ENCODE assay signal across 18 mouse cellular contexts in genomic region chr3:37647225-37647624, GRCm38 (mm10). TPM values are rescaled to one million over a fixed set of nuclear protein-coding genes. Genes with fewer than 3 reads are reported as not detected.
A peak's percentile ranks its signal among the peaks of the same experiment; 100 is the strongest.
DNase-seq lines count a peak whose midpoint lies in the region; ATAC-seq and TF ChIP-seq lines count a peak whose summit lies in the region.
"Had no signal": no experiment of that assay in that cellular context is flagged by ENCODE, and none has a peak within 500 bp of the region (broad histone marks: within the 10 kb centered on the region; RNA-seq: fewer than 3 reads in every experiment).

No protein-coding gene starts in this region.

- no peak for TF ChIP-seq EP300 in heart, adult 2 months (IDR thresholded peaks at IDR 0.05; ENCODE audit: insufficient read depth, low read depth, low read length)
- no peak for TF ChIP-seq EP300 in stomach, postnatal 0 days (optimal IDR thresholded peaks at IDR 0.05)

- TF ChIP-seq POLR2A in heart, adult 2 months (IDR thresholded peaks at IDR 0.05; ENCODE audit: insufficient read depth, low read depth, low read length) = no peak

- no peak overlapping the region for H3K4me3 ChIP-seq in heart, adult 2 months
- no peak overlapping the region for H3K4me3 ChIP-seq in heart, embryonic 12.5 days
- no peak overlapping the region for H3K4me3 ChIP-seq in liver, embryonic 16.5 days (ENCODE audit: low read depth, low read length)
- H3K4me3 ChIP-seq in stomach, embryonic 16.5 days (replicated peaks; ENCODE audit: low read length) = no peak overlapping the region
- no peak overlapping the region for H3K4me3 ChIP-seq in stomach, postnatal 0 days (ENCODE audit: low read depth, low read length)
- H3K4me3 ChIP-seq: embryonic facial prominence, embryonic 13.5 days; hindbrain, embryonic 12.5 days had no signal

- no peaks in the 10 kb centered on the region for H3K27me3 ChIP-seq in heart, adult 2 months (ENCODE audit: control insufficient read depth, insufficient read depth, low read length)
- peaks cover 19% of the 10 kb centered on the region for H3K27me3 ChIP-seq in heart, embryonic 12.5 days (replicated peaks)
- H3K27me3 ChIP-seq in liver, embryonic 16.5 days (ENCODE audit: control insufficient read depth, insufficient read depth, low read depth, low read length) = no peaks in the 10 kb centered on the region
- no peaks in the 10 kb centered on the region for H3K27me3 ChIP-seq in stomach, embryonic 16.5 days (ENCODE audit: control insufficient read depth, insufficient read depth, low read length)
- H3K27me3 ChIP-seq in stomach, postnatal 0 days (ENCODE audit: control insufficient read depth, insufficient read depth, low read length) = no peaks in the 10 kb centered on the region
- H3K27me3 ChIP-seq: embryonic facial prominence, embryonic 13.5 days had no signal

- H3K4me1 ChIP-seq in heart, adult 2 months (ENCODE audit: control insufficient read depth, insufficient read depth, low read length) = peaks cover 13% of the 10 kb centered on the region
- no peaks in the 10 kb centered on the region for H3K4me1 ChIP-seq in heart, embryonic 12.5 days (replicated peaks)
- H3K4me1 ChIP-seq in liver, embryonic 16.5 days (ENCODE audit: control insufficient read depth, low read depth, low read length) = peaks cover 15% of the 10 kb centered on the region
- peaks cover 44% of the 10 kb centered on the region for H3K4me1 ChIP-seq in stomach, embryonic 16.5 days (ENCODE audit: control insufficient read depth, insufficient read depth, low read length)
- peaks cover 12% of the 10 kb centered on the region for H3K4me1 ChIP-seq in stomach, postnatal 0 days (replicated peaks; ENCODE audit: control insufficient read depth, insufficient read depth)

- no peak for ATAC-seq in heart, embryonic 12.5 days (ENCODE audit: insufficient number of reproducible peaks, low FRiP score)
- ATAC-seq in liver, embryonic 16.5 days (ENCODE audit: low read depth) = 0 out of 2 replicates have a peak, but pooled peaks have one; percentile 44
- ATAC-seq in stomach, embryonic 16.5 days (ENCODE audit: insufficient read depth, low FRiP score) = no peak
- no peak for ATAC-seq in stomach, postnatal 0 days (ENCODE audit: low FRiP score, low TSS enrichment)
- ATAC-seq: forebrain, embryonic 14.5 days; hindbrain, embryonic 16.5 days had no signal

- 84% methylated on average over 10 of the region's 10 CpGs for WGBS in heart, adult 2 months
- WGBS in heart, embryonic 12.5 days = 87% methylated on average over 10 of the region's 10 CpGs
- WGBS in liver, embryonic 16.5 days (ENCODE audit: insufficient replicate concordance) = 75% methylated on average over 10 of the region's 10 CpGs
- WGBS in stomach, embryonic 16.5 days = 65% methylated on average over 10 of the region's 10 CpGs
- WGBS in stomach, postnatal 0 days = 58% methylated on average over 10 of the region's 10 CpGs

- H3K9me3 ChIP-seq in heart, embryonic 12.5 days (replicated peaks) = no peaks in the 10 kb centered on the region
- H3K9me3 ChIP-seq in liver, embryonic 16.5 days (replicated peaks; ENCODE audit: control insufficient read depth, low read length) = no peaks in the 10 kb centered on the region
- no peaks in the 10 kb centered on the region for H3K9me3 ChIP-seq in stomach, embryonic 16.5 days (replicated peaks; ENCODE audit: control insufficient read depth, low read length)
- no peaks in the 10 kb centered on the region for H3K9me3 ChIP-seq in stomach, postnatal 0 days (ENCODE audit: control insufficient read depth, low read length)
- H3K9me3 ChIP-seq: embryonic facial prominence, embryonic 13.5 days; hindbrain, embryonic 12.5 days had no signal

- H3K79me2 ChIP-seq in heart, adult 2 months (replicated peaks; ENCODE audit: control insufficient read depth, insufficient read depth, low read length) = 0 out of 2 replicates have a peak, but pooled peaks cover 3% of the 10 kb centered on the region

- no peak overlapping the region for H3K9ac ChIP-seq in heart, adult 2 months (ENCODE audit: low read depth, low read length)
- H3K9ac ChIP-seq in heart, embryonic 12.5 days = no peak overlapping the region
- H3K9ac ChIP-seq in liver, embryonic 16.5 days (ENCODE audit: low read depth, low read length) = no peak overlapping the region
- H3K9ac ChIP-seq in stomach, embryonic 16.5 days (ENCODE audit: low read length) = peak overlapping the region; percentile 29; the same call in 1 of the 2 replicates
- no peak overlapping the region for H3K9ac ChIP-seq in stomach, postnatal 0 days (ENCODE audit: low read length)
- H3K9ac ChIP-seq: embryonic facial prominence, embryonic 13.5 days; hindbrain, embryonic 12.5 days had no signal

- peaks cover 34% of the 10 kb centered on the region for H3K36me3 ChIP-seq in heart, adult 2 months (ENCODE audit: control insufficient read depth, insufficient read depth, low read length)
- H3K36me3 ChIP-seq in heart, embryonic 12.5 days = peaks cover 18% of the 10 kb centered on the region
- peaks cover 13% of the 10 kb centered on the region for H3K36me3 ChIP-seq in liver, embryonic 16.5 days (ENCODE audit: control insufficient read depth, insufficient read depth)
- H3K36me3 ChIP-seq in stomach, embryonic 16.5 days (ENCODE audit: control insufficient read depth, insufficient read depth, low read length) = peaks cover 10% of the 10 kb centered on the region
- peaks cover 11% of the 10 kb centered on the region for H3K36me3 ChIP-seq in stomach, postnatal 0 days (ENCODE audit: control insufficient read depth, insufficient read depth, low read length)

- no peak overlapping the region for H3K4me2 ChIP-seq in heart, embryonic 12.5 days
- H3K4me2 ChIP-seq in liver, embryonic 16.5 days (ENCODE audit: low read depth, low read length) = no peak overlapping the region
- no peak overlapping the region for H3K4me2 ChIP-seq in stomach, embryonic 16.5 days (ENCODE audit: low read depth, low read length)
- H3K4me2 ChIP-seq in stomach, postnatal 0 days (replicated peaks; ENCODE audit: low read depth) = no peak overlapping the region
- H3K4me2 ChIP-seq: embryonic facial prominence, embryonic 13.5 days; hindbrain, embryonic 12.5 days had no signal

- intact Hi-C loops in heart, adult 2 months (cut with DNase I) = loop anchor here (10.0 kb wide), 1 partner anchor 228 kb away; no protein-coding TSS in a partner anchor

- no peak for DNase-seq in heart, adult 2 months
- DNase-seq in liver = no peak
- DNase-seq in stomach, postnatal 0 days (ENCODE audit: low spot score) = no peak
- DNase-seq: adrenal gland, adult 2 months; adrenal gland, postnatal 25 days; cerebellum, adult 18-20 months; cerebellum, adult 9-11 months; cerebellum, postnatal 36 days; gastrocnemius, postnatal 25 days; heart, postnatal 10 days; heart, postnatal 4 days had no signal

- H3K27ac ChIP-seq in heart, adult 2 months = peak overlapping the region; percentile 9
- H3K27ac ChIP-seq in heart, embryonic 12.5 days (ENCODE audit: poor library complexity, severe bottlenecking) = no peak overlapping the region
- no peak overlapping the region for H3K27ac ChIP-seq in liver, embryonic 16.5 days (ENCODE audit: low read length)
- peak overlapping the region; percentile 34 for H3K27ac ChIP-seq in stomach, embryonic 16.5 days (ENCODE audit: low read length)
- no peak overlapping the region for H3K27ac ChIP-seq in stomach, postnatal 0 days (replicated peaks)
- H3K27ac ChIP-seq: embryonic facial prominence, embryonic 13.5 days; hindbrain, embryonic 12.5 days had no signal

- TF ChIP-seq CTCF in heart, adult 2 months (IDR thresholded peaks at IDR 0.05) = no peak
- no peak for TF ChIP-seq CTCF in stomach, postnatal 0 days (IDR thresholded peaks at IDR 0.05; ENCODE audit: low read depth)

RNA-seq across cellular contexts. Expression of gene Spry1, which starts 7.5 kb away (rescaled TPM):
- total RNA-seq in heart, adult 2 months (2021) = 10 to 100 TPM; 20.7 to 28.8 TPM
- polyA plus RNA-seq in heart, adult 2 months (2012; rRNA removed) = 34.6 and 38.1 TPM in 2 replicates
- polyA plus RNA-seq in heart, embryonic 12.5 days (2016; fragmentation: Nextera tagmentation; extraction: Ambion mirVana) = 5.1 and 5.4 TPM in 2 replicates
- polyA plus RNA-seq in liver, embryonic 16.5 days (2015; fragmentation: Nextera tagmentation; extraction: Ambion mirVana) = 2.8 and 2.9 TPM in 2 replicates
- polyA plus RNA-seq in stomach, embryonic 16.5 days (2015; fragmentation: Nextera tagmentation; extraction: Ambion mirVana) = 12.8 and 13.5 TPM in 2 replicates
- polyA plus RNA-seq in stomach, postnatal 0 days (2015; fragmentation: Nextera tagmentation; extraction: Ambion mirVana) = 9.4 and 14.1 TPM in 2 replicates

Comparison
In these comparisons a context has a peak if more than half of its experiments do, and no peak if none do; other contexts are left out.
1. H3K27ac ChIP-seq: peak in heart, adult 2 months (single experiment) and stomach, embryonic 16.5 days (single experiment); none in heart, embryonic 12.5 days (single experiment), liver, embryonic 16.5 days (single experiment) and stomach, postnatal 0 days (single experiment).